Mouse (Mus musculus) hematopoietic stem cell, adult 5-6 weeks (primary cell): ENCODE data around the gene Aspa. TPM values are rescaled to one million over a fixed set of nuclear protein-coding genes. Genes with fewer than 3 reads are reported as not detected.

Experiments used
- ATAC-seq, 2 experiments: fragments of 125-278 bp in 1 of 2; replicated peaks in 1 of 2; 2 replicates each; pipeline ENCODE4 v1.8.0; 2016 to 2017; ENCODE audit warnings: inconsistent platforms in 2 of 2, mild to moderate bottlenecking in 2 of 2, moderate number of reproducible peaks in 2 of 2, low read depth in 1 of 2, moderate TSS enrichment in 1 of 2; ENCODE audit not compliant: low FRiP score in 2 of 2, poor library complexity in 2 of 2, severe bottlenecking in 2 of 2, insufficient read depth in 1 of 2, low TSS enrichment in 1 of 2
- total RNA-seq: library from RNA; stranded (forward); fragments of 172-1452, 232-1000 nt; gene quantifications from 2 replicates; pipeline ENCODE4 v1.2.3, GENCODE M21; 2017

The Aspa gene
- total RNA-seq, 1 experiment from 2014 or later = 17.8 TPM

DNA sequence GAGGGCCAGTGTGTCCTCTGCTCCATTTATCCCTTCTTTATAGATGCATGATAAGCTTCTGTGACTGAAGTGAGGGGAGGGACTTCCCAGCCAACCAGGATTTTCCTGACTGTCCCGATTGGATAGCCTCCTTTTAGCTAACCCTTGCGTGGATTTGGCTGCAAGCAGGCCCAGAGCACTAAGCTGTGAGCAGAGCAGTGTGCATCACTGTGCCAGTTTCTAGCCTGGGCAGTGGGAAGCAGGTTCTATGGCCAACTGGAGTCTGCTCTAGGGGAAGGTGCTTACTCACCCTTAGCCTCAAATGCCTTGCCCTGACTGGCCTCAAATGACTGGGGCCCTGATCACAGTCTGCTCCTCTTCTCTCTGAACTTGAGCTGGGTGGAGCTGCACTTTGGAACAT is 54.6 kb downstream of the Aspa start:
- ATAC-seq = no peak; a peak in 1 of 4 replicates

DNA sequence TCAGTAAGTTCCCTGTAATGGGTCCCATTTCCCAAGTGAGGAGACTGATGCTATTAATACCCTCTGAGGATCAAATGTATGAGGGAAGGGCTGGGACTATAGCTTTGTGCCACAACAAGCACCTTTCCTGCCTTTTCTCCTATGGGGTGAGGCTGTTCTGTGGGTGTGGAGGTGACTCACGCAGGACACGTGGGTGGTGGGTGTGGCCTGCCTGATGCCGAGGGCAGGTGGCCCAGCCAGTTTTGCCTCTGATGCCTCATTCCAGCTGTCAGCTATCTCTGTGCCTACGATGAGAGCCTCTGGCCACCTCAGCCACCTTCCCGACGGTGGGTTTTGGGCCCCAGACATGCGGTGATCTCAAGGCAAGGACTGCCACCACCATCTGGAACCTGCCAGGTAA is 62.1 kb downstream of the Aspa start, which contains the start of gene Trpv3:
Trpv3 (plus strand) TSS at position 122 of the 400 bp plus-strand sequence.
- no peak for ATAC-seq

DNA sequence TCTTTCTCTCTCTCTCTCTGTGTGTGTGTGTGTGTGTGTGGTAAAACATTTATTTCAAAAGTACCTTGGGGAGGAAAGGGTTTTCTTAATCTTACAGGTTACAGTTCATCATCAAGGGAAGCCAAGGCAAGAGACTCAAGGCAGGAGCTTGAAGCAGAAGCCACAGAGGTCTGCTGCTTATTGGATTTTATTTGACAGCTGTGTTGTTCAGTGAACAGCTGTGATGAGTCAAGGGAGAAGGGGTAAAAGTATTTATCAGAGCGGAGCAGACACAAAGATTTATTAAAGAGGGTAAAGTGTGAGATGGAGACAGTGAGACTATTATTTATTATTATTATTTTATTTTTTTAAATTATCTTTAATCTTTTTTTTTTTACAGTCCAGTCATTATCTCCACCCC is 68.0 kb downstream of the Aspa start:
- ATAC-seq = no peak

DNA sequence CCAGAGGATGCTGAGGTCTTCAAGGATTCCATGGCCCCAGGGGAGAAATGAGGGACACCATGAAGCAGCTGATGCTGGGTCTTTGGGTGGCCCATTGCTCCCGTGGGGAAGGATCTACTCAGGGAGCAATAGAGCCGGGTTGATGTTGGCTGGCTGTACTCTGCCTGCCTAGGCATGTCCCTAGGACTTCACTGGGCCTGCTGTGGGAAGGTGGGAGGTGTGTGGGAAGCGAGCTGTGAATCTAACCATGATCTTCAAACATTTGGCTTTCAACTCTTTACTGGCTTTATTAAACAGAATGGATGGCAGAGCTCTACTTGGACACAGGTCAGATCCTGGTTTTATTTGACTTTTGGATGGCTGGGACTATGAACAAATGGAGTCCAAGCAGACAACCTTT is 68.9 kb downstream of the Aspa start:
- no peak for ATAC-seq

DNA sequence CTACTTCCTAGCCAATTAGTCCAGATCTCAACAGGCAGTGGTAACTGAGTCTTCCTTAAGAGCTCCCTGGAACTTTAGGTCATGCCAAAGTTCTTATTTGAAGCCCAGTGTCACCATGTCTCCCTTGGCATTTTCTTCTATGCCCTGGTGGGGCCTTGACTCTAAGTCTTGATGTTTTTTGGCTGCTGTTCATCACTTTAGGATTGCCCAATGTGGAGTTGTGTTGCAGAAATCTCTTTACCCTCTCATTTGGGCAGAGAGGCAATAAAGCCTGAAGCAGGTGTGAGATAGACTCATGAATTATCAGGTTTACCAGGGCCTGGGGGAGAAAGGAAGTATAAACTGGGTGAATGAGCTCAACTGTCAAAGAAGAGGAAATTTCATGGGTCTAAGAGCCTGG is 70.7 kb downstream of the Aspa start:
- no peak for ATAC-seq

DNA sequence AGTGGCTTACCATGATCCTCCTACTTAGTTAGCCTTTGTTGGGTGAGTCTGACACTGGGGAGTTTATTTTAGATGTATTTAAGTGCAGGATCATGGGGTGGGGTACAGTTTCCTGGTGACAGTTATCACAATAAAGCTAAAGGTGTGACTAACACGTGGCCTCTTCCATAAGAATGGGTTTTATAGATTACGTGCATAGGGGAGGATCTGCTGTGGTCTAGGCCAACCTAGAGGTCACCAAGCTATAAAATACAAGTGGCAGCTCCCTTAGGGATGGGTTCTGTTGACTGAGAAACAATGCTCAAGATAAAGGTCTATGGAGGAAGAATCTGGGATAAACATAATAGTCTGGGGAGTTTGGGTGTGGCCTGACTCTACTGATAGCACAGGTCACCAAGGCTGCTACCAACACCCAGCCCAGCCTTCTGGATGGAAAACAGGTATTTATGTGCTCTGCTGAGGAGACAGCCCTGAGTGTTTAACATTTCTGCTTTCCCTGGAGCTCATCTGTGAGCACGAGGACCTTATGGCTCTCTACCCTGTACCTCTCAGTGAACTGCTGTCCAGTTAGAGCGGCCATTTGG is 71.9 kb downstream of the Aspa start:
- ATAC-seq = no peak

Other genes with a start within 250 kb of the Aspa start
- gene Itgae, start 239.0 kb downstream of the Aspa start, total RNA-seq = 0.13 and 0.30 TPM in 2 replicates
- 12.2 and 13.6 TPM in 2 replicates for gene Haspin, start 191.3 kb downstream of the Aspa start, total RNA-seq
- gene P2rx5, start 169.2 kb downstream of the Aspa start, total RNA-seq = not detected in 2 replicates
- 40.5 and 44.5 TPM in 2 replicates for gene Emc6, start 152.6 kb downstream of the Aspa start, total RNA-seq
- 5.3 and 9.7 TPM in 2 replicates for gene Tax1bp3, start 152.5 kb downstream of the Aspa start, total RNA-seq
- 6.6 and 16.3 TPM in 2 replicates for gene Ctns, start 130.6 kb downstream of the Aspa start, total RNA-seq
- gene Shpk, start 130.1 kb downstream of the Aspa start, total RNA-seq = 1.9 and 2.7 TPM in 2 replicates
- not detected in 2 replicates for gene Trpv1, start 95.3 kb downstream of the Aspa start, total RNA-seq
- not detected in 2 replicates for gene Trpv3, start 62.2 kb downstream of the Aspa start, total RNA-seq
- gene Gm49340, start 145 bp upstream of the Aspa start, total RNA-seq = not detected in 2 replicates
- gene Spata22, start 145 bp upstream of the Aspa start, total RNA-seq = not detected in 2 replicates
- gene Olfr20, start 21.2 kb upstream of the Aspa start, total RNA-seq = not detected in 2 replicates
- not detected in 2 replicates for gene Olfr376, start 41.6 kb upstream of the Aspa start, total RNA-seq
- not detected in 2 replicates for gene Olfr1, start 70.0 kb upstream of the Aspa start, total RNA-seq
- gene Olfr378, start 98.9 kb upstream of the Aspa start, total RNA-seq = not detected in 2 replicates
- gene Olfr380, start 127.9 kb upstream of the Aspa start, total RNA-seq = not detected in 2 replicates
- gene Olfr381, start 162.0 kb upstream of the Aspa start, total RNA-seq = not detected in 2 replicates
- not detected in 2 replicates for gene Olfr382, start 187.6 kb upstream of the Aspa start, total RNA-seq